Mouse (Mus musculus) E14TG2a.4 (cell line): ENCODE measurements around the gene Selenos.

ENCODE experiments used
- CTCF ChIP-seq: conservative IDR thresholded peaks from 2 replicates; pipeline ENCODE4 v1.5.1; 2014; ENCODE audit warnings: low read length
- POU5F1 ChIP-seq: IDR thresholded peaks from 2 replicates; pipeline ENCODE4 v1.6.1; 2014; ENCODE audit warnings: low read length, borderline replicate concordance

- TF ChIP-seq CTCF (no peak), POU5F1 (no peak)
Observed at GRCm38 (mm10) chr7:66088077-66088476, 8.6 kb downstream of the Selenos start.
